Mouse (Mus musculus): ENCODE measurements around the gene Syndig1. TPM values are rescaled to one million over a fixed set of nuclear protein-coding genes. Genes with fewer than 3 reads are reported as not detected.

Syndig1 gene
- total and polyA plus RNA-seq, 3 experiments: 0.25 to 0.39 TPM; not detected in 1

GRCm38 (mm10) chr2:149832301-149832700 lies 3.3 kb downstream of the Syndig1 start:
- Histone ChIP-seq H3K4me1 (ENCODE audit: control insufficient read depth, insufficient read depth, low read length) (no peaks in the 10 kb centered on the region), H3K27ac (no peak overlapping the region), H3K79me2 (replicated peaks; ENCODE audit: control insufficient read depth, insufficient read depth, low read length) (no peaks in the 10 kb centered on the region), H3K9ac (ENCODE audit: low read depth, low read length) (no peak overlapping the region), H3K4me3 (no peak overlapping the region), H3K36me3 (ENCODE audit: control insufficient read depth, insufficient read depth, low read length) (no peaks in the 10 kb centered on the region), H3K27me3 (ENCODE audit: control insufficient read depth, insufficient read depth, low read length) (peaks cover 9% of the 10 kb centered on the region; the same call in 1 of the 2 replicates)
- intact Hi-C loops (cut with DNase I): no loop called here
- DNase-seq: no peak
- 20% methylated on average over 5 of the region's 5 CpGs for WGBS
- TF ChIP-seq EP300 (IDR thresholded peaks at IDR 0.05; ENCODE audit: insufficient read depth, low read depth, low read length) (no peak), POLR2A (IDR thresholded peaks at IDR 0.05; ENCODE audit: insufficient read depth, low read depth, low read length) (no peak), CTCF (IDR thresholded peaks at IDR 0.05) (no peak)

GRCm38 (mm10) chr2:149835091-149835490 lies 6.1 kb downstream of the Syndig1 start:
- 90% methylated on average over 1 of the region's 1 CpGs for WGBS
- TF ChIP-seq EP300 (IDR thresholded peaks at IDR 0.05; ENCODE audit: insufficient read depth, low read depth, low read length): no peak
- no peak for TF ChIP-seq CTCF (IDR thresholded peaks at IDR 0.05)
- TF ChIP-seq POLR2A (IDR thresholded peaks at IDR 0.05; ENCODE audit: insufficient read depth, low read depth, low read length): no peak
- no peak overlapping the region for H3K27ac ChIP-seq
- no peak overlapping the region for H3K9ac ChIP-seq (ENCODE audit: low read depth, low read length)
- H3K79me2 ChIP-seq (replicated peaks; ENCODE audit: control insufficient read depth, insufficient read depth, low read length): no peaks in the 10 kb centered on the region
- H3K4me1 ChIP-seq (ENCODE audit: control insufficient read depth, insufficient read depth, low read length): no peaks in the 10 kb centered on the region
- no peak overlapping the region for H3K4me3 ChIP-seq
- no peak for DNase-seq
- H3K36me3 ChIP-seq (ENCODE audit: control insufficient read depth, insufficient read depth, low read length): no peaks in the 10 kb centered on the region
- intact Hi-C loops (cut with DNase I): no loop called here
- peaks cover 9% of the 10 kb centered on the region; the same call in 1 of the 2 replicates for H3K27me3 ChIP-seq (ENCODE audit: control insufficient read depth, insufficient read depth, low read length)

- H3K27me3 ChIP-seq (ENCODE audit: control insufficient read depth, insufficient read depth, low read length): 0 out of 2 replicates have a peak, but pooled peaks cover 1% of the 10 kb centered on the region
- intact Hi-C loops (cut with DNase I): no loop called here
- no peak overlapping the region for H3K27ac ChIP-seq
- H3K4me3 ChIP-seq: no peak overlapping the region
- no peaks in the 10 kb centered on the region for H3K79me2 ChIP-seq (replicated peaks; ENCODE audit: control insufficient read depth, insufficient read depth, low read length)
- H3K9ac ChIP-seq (ENCODE audit: low read depth, low read length): no peak overlapping the region
- 68% methylated on average over 2 of the region's 2 CpGs for WGBS
- no peak for TF ChIP-seq POLR2A (IDR thresholded peaks at IDR 0.05; ENCODE audit: insufficient read depth, low read depth, low read length)
- no peak for TF ChIP-seq EP300 (IDR thresholded peaks at IDR 0.05; ENCODE audit: insufficient read depth, low read depth, low read length)
- no peak for TF ChIP-seq CTCF (IDR thresholded peaks at IDR 0.05)
- DNase-seq: no peak
- no peaks in the 10 kb centered on the region for H3K36me3 ChIP-seq (ENCODE audit: control insufficient read depth, insufficient read depth, low read length)
- H3K4me1 ChIP-seq (ENCODE audit: control insufficient read depth, insufficient read depth, low read length): no peaks in the 10 kb centered on the region
These were observed 7.6 kb downstream of the Syndig1 start for GRCm38 (mm10) chr2:149836471-149837135.

GRCm38 (mm10) chr2:149839666-149840065 lies 10.7 kb downstream of the Syndig1 start:
- no peak overlapping the region for H3K4me3 ChIP-seq
- H3K79me2 ChIP-seq (replicated peaks; ENCODE audit: control insufficient read depth, insufficient read depth, low read length): no peaks in the 10 kb centered on the region
- no peak for DNase-seq
- no peaks in the 10 kb centered on the region for H3K36me3 ChIP-seq (ENCODE audit: control insufficient read depth, insufficient read depth, low read length)
- intact Hi-C loops (cut with DNase I): no loop called here
- TF ChIP-seq EP300 (IDR thresholded peaks at IDR 0.05; ENCODE audit: insufficient read depth, low read depth, low read length) (no peak), CTCF (IDR thresholded peaks at IDR 0.05) (no peak), POLR2A (IDR thresholded peaks at IDR 0.05; ENCODE audit: insufficient read depth, low read depth, low read length) (no peak)
- no peak overlapping the region for H3K9ac ChIP-seq (ENCODE audit: low read depth, low read length)
- H3K27me3 ChIP-seq (ENCODE audit: control insufficient read depth, insufficient read depth, low read length): no peaks in the 10 kb centered on the region
- 84% methylated on average over 2 of the region's 2 CpGs for WGBS
- H3K4me1 ChIP-seq (ENCODE audit: control insufficient read depth, insufficient read depth, low read length): no peaks in the 10 kb centered on the region
- no peak overlapping the region for H3K27ac ChIP-seq

GRCm38 (mm10) chr2:149844575-149844974 lies 15.6 kb downstream of the Syndig1 start:
- Histone ChIP-seq H3K9ac (ENCODE audit: low read depth, low read length) (no peak overlapping the region), H3K4me3 (no peak overlapping the region), H3K36me3 (ENCODE audit: control insufficient read depth, insufficient read depth, low read length) (no peaks in the 10 kb centered on the region), H3K4me1 (ENCODE audit: control insufficient read depth, insufficient read depth, low read length) (no peaks in the 10 kb centered on the region), H3K27ac (no peak overlapping the region), H3K79me2 (replicated peaks; ENCODE audit: control insufficient read depth, insufficient read depth, low read length) (no peaks in the 10 kb centered on the region), H3K27me3 (ENCODE audit: control insufficient read depth, insufficient read depth, low read length) (no peaks in the 10 kb centered on the region)
- intact Hi-C loops (cut with DNase I): no loop called here
- WGBS: 54% methylated on average over 2 of the region's 2 CpGs
- TF ChIP-seq POLR2A (IDR thresholded peaks at IDR 0.05; ENCODE audit: insufficient read depth, low read depth, low read length): no peak
- no peak for TF ChIP-seq CTCF (IDR thresholded peaks at IDR 0.05)
- no peak for TF ChIP-seq EP300 (IDR thresholded peaks at IDR 0.05; ENCODE audit: insufficient read depth, low read depth, low read length)
- DNase-seq: no peak

GRCm38 (mm10) chr2:149848778-149849177 lies 19.8 kb downstream of the Syndig1 start:
- H3K9ac ChIP-seq (ENCODE audit: low read depth, low read length): no peak overlapping the region
- intact Hi-C loops (cut with DNase I): no loop called here

More at GRCm38 (mm10) chr2:149848778-149849177, 19.8 kb downstream of the Syndig1 start:
- no peaks in the 10 kb centered on the region for H3K36me3 ChIP-seq (ENCODE audit: control insufficient read depth, insufficient read depth, low read length)
- H3K79me2 ChIP-seq (replicated peaks; ENCODE audit: control insufficient read depth, insufficient read depth, low read length): no peaks in the 10 kb centered on the region
- no peaks in the 10 kb centered on the region for H3K4me1 ChIP-seq (ENCODE audit: control insufficient read depth, insufficient read depth, low read length)
- TF ChIP-seq POLR2A (IDR thresholded peaks at IDR 0.05; ENCODE audit: insufficient read depth, low read depth, low read length) (no peak), EP300 (IDR thresholded peaks at IDR 0.05; ENCODE audit: insufficient read depth, low read depth, low read length) (no peak), CTCF (IDR thresholded peaks at IDR 0.05) (no peak)
- H3K4me3 ChIP-seq: no peak overlapping the region
- H3K27ac ChIP-seq: no peak overlapping the region
- H3K27me3 ChIP-seq (ENCODE audit: control insufficient read depth, insufficient read depth, low read length): no peaks in the 10 kb centered on the region
- DNase-seq: no peak
- 51% methylated on average over 4 of the region's 4 CpGs for WGBS

Data from heart, adult 2 months (tissue).